Mouse (Mus musculus) spleen, adult 2 months (tissue): Measurements from ENCODE around the gene Myrip.

Experiments used
- CTCF ChIP-seq: fragments of 200-500 bp; IDR thresholded peaks from 2 replicates; pipeline ENCODE4 v1.5.1; 2011; ENCODE audit warnings: mild to moderate bottlenecking, inconsistent platforms; ENCODE audit not compliant: insufficient read depth, insufficient read length, insufficient replicate concordance; ENCODE audit errors: extremely low read depth
- POLR2A ChIP-seq: fragments of 200-500 bp; IDR thresholded peaks from 2 replicates; pipeline ENCODE4 v1.6.1; 2011; ENCODE audit warnings: low read depth, low read length, inconsistent platforms

- TF ChIP-seq POLR2A (no peak), CTCF (no peak)
These were observed 37.3 kb upstream of the Myrip start for GRCm38 (mm10) chr9:120263994-120264393.
